Mouse (Mus musculus) liver, adult 2 months (tissue): ENCODE measurements at regions not wholly inside any gene's neighbourhood (a gene's known extent, or its start where the extent isn't known, plus 50 kb on each side); places are given as distances from the start of the nearest gene placed in this dataset.
A peak's percentile ranks its signal among the peaks of the same experiment; 100 is the strongest.

ENCODE experiments used
- DNase-seq: peaks from one replicate; pipeline ENCODE4 v3.0.0-alpha.2; 2011; ENCODE audit warnings: low read depth, low spot score; ENCODE audit errors: extremely low read depth
- H3K27ac ChIP-seq: fragments of 200-500 bp; replicated peaks from 2 replicates; pipeline ENCODE4 v1.5.1; 2012; ENCODE audit warnings: low read depth, mild to moderate bottlenecking, control low read depth, inconsistent platforms, low read length; ENCODE audit not compliant: insufficient read depth
- H3K27me3 ChIP-seq: fragments of 200-500 bp; 2 replicates; pipeline ENCODE4 v1.6.1; 2012; ENCODE audit warnings: mild to moderate bottlenecking, moderate library complexity, low read length, inconsistent platforms; ENCODE audit not compliant: control insufficient read depth, insufficient read depth
- H3K36me3 ChIP-seq: fragments of 200-500 bp; 2 replicates; pipeline ENCODE4 v1.6.1; 2012; ENCODE audit warnings: low read length, inconsistent platforms; ENCODE audit not compliant: control insufficient read depth, insufficient read depth
- H3K4me1 ChIP-seq: fragments of 200-500 bp; 2 replicates; pipeline ENCODE4 v1.6.1; 2011; ENCODE audit warnings: low read length; ENCODE audit not compliant: control insufficient read depth, insufficient read depth
- H3K4me3 ChIP-seq: fragments of 200-500 bp; 2 replicates; pipeline ENCODE4 v1.5.1; 2011; ENCODE audit warnings: low read depth, mild to moderate bottlenecking, control low read depth, low read length, moderate library complexity; ENCODE audit not compliant: insufficient read depth
- H3K79me2 ChIP-seq: fragments of 200-500 bp; 2 replicates; pipeline ENCODE4 v1.6.1; 2012; ENCODE audit warnings: inconsistent platforms, mild to moderate bottlenecking, low read length, moderate library complexity; ENCODE audit not compliant: control insufficient read depth, insufficient read depth
- H3K9ac ChIP-seq: fragments of 200-500 bp; 2 replicates; pipeline ENCODE4 v1.6.1; 2012; ENCODE audit warnings: low read depth, mild to moderate bottlenecking, control low read depth, inconsistent platforms, low read length
- CTCF ChIP-seq: fragments of 200-500 bp; IDR thresholded peaks from 2 replicates; pipeline ENCODE4 v1.5.1; 2011; ENCODE audit warnings: low read depth, low read length, control low read depth
- POLR2A ChIP-seq: fragments of 200-500 bp; IDR thresholded peaks from 2 replicates; pipeline ENCODE4 v1.6.1; 2011; ENCODE audit warnings: low read length, control low read depth; ENCODE audit not compliant: insufficient read depth; ENCODE audit errors: extremely low read depth
- WGBS: fragments of 180-500 bp; shearing (Covaris S2); methylation state at CpG from one replicate; pipeline ENCODE4 v1.1.7; 2018; 5-methylcytosine and 5-hydroxymethylcytosine counted together

DNA sequence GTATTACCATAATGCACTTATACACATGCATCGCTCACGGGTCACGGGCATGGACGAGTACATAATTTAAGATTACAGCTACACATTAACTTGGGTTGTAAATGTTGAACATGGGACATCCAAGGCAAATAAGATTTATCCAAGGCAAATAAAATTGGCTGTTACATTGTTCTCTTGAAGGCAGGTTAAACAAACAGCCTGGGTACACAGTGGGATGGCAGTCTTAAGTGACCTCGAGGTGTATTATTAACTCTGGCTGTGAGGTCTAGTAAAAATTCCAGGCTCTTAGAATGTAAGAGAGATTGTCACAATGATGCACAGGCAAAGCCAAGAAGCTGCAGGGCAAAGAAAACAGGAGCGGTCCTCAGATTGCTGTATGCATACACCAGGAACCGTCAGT is 599.6 kb upstream of the Fam19a5 start:
- H3K36me3 ChIP-seq: no peaks in the 10 kb centered on the region
- no peaks in the 10 kb centered on the region for H3K79me2 ChIP-seq
- DNase-seq: peak; percentile 47
- TF ChIP-seq POLR2A (no peak), CTCF (no peak)
- WGBS: 28% methylated on average over 7 of the region's 7 CpGs
- no peak overlapping the region for H3K4me3 ChIP-seq
- no peak overlapping the region for H3K9ac ChIP-seq
- H3K27me3 ChIP-seq: 0 out of 2 replicates have a peak, but pooled peaks cover 2% of the 10 kb centered on the region
- no peaks in the 10 kb centered on the region for H3K4me1 ChIP-seq
- no peak overlapping the region for H3K27ac ChIP-seq

DNA sequence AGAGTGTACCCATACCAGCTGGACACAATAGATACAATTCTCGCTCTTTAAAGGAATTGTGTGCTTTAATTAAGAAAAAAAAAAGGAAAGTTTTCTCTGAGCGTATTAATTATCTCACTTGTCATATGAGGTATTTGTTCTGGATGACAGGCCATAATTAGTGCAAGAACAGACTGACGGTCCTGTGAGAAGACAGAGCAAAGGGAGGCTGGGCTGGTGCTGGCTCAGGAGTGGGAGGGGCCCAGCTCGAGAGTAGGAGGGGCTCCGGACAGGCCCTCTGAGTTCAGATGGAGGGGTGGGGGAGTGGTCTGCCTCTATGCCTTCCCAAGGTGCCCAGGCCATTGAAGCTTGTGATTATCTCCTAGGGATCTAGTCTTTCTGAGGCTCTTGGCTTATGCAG is 591.5 kb upstream of the Fam19a5 start:
- no peak overlapping the region for H3K27ac ChIP-seq
- WGBS: 66% methylated on average over 5 of the region's 5 CpGs
- no peaks in the 10 kb centered on the region for H3K79me2 ChIP-seq
- H3K27me3 ChIP-seq: no peaks in the 10 kb centered on the region
- TF ChIP-seq CTCF (no peak), POLR2A (no peak)
- no peak overlapping the region for H3K9ac ChIP-seq
- no peak overlapping the region for H3K4me3 ChIP-seq
- H3K4me1 ChIP-seq: no peaks in the 10 kb centered on the region
- no peak for DNase-seq
- H3K36me3 ChIP-seq: no peaks in the 10 kb centered on the region

DNA sequence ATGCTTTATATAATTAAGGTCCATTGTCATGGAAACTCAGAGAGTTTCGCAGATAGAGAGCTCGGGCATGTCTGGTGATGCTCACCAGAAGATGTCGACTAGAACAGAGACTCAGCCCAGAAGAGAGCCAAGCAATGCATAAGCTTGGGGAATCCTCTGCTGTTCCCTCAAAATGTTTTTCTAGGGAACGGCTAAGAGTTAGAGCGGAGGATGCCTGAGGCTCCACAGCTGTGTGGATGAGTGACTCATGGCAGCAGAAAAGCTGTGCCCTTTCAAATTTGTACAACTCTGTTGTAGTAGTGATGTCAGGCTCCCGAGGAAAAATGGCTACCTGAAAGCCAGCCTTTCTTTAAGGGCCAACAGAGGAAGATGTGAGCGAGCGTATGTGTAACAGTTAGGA is 586.2 kb upstream of the Fam19a5 start:
- Histone ChIP-seq H3K27me3 (no peaks in the 10 kb centered on the region), H3K27ac (no peak overlapping the region), H3K79me2 (no peaks in the 10 kb centered on the region), H3K9ac (no peak overlapping the region), H3K36me3 (no peaks in the 10 kb centered on the region), H3K4me1 (no peaks in the 10 kb centered on the region), H3K4me3 (no peak overlapping the region)
- TF ChIP-seq POLR2A (no peak), CTCF (no peak)
- 83% methylated on average over 8 of the region's 8 CpGs for WGBS
- DNase-seq: no peak

DNA sequence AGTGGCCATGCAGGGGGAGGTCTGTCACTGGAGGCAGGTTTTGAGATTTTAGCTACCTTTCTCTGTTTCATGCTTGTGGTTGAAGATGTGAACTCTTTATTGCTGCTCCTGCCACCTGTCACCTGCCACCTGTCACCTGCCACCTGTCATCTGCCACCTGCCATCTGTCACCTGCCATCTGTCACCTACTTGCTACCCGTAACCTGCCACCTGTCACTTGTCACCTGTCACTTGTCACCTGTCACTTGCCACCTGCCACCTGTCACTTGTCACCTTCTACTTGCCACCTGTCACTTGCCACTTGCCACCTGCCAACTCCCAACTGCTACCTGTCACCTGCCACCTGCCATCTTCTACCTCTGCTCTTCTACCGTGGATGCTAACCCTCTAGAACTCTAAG is 581.2 kb upstream of the Fam19a5 start:
- Histone ChIP-seq H3K79me2 (no peaks in the 10 kb centered on the region), H3K36me3 (no peaks in the 10 kb centered on the region), H3K9ac (no peak overlapping the region), H3K27me3 (no peaks in the 10 kb centered on the region), H3K4me3 (no peak overlapping the region), H3K4me1 (no peaks in the 10 kb centered on the region), H3K27ac (no peak overlapping the region)
- TF ChIP-seq CTCF (no peak), POLR2A (no peak)
- 74% methylated on average over 2 of the region's 2 CpGs for WGBS
- no peak for DNase-seq

DNA sequence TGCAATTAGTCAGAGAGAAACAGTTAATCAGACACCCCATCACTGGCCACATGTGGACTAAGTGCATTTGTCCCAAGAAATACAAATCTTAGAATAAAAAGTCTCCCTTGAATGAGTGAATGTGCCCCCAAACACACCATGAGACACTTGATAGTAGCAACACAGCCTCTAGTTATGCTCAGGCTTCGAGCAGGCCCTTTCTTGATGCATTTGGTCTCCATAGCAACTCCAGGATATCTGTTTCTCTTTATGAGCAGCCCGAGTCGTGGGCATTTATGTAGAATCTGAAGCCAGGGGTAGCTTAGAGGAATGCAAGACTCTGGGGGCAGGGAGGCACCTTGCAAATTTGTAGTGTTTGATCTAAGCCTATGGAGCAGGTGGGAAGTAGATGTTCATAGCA is 580.6 kb upstream of the Fam19a5 start:
- no peak for TF ChIP-seq POLR2A
- no peak for TF ChIP-seq CTCF
- no peaks in the 10 kb centered on the region for H3K27me3 ChIP-seq
- no peaks in the 10 kb centered on the region for H3K4me1 ChIP-seq
- no peak overlapping the region for H3K9ac ChIP-seq
- H3K79me2 ChIP-seq: no peaks in the 10 kb centered on the region
- DNase-seq: no peak
- no peak overlapping the region for H3K27ac ChIP-seq
- H3K36me3 ChIP-seq: no peaks in the 10 kb centered on the region
- no peak overlapping the region for H3K4me3 ChIP-seq
- 60% methylated on average over 3 of the region's 3 CpGs for WGBS

DNA sequence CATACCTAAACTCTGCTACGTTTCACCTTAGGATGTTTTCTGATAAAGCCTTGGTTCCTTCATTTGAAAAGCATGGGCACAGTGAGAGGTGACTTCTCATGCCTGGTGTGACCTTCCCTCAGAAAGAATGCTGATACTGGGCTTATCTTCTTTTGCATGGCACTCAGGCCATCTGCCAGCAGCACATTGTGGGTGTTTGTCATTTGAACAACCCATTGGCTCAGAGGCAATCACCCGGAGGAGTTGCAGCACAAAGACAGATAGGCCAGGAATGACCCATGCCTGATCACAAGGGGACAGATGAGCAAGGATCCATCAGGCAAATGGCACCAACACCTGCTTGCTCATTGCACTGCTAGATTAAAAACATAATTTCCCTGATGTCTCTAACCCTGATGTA is 572.7 kb upstream of the Fam19a5 start:
- Histone ChIP-seq H3K36me3 (no peaks in the 10 kb centered on the region), H3K4me1 (no peaks in the 10 kb centered on the region), H3K79me2 (no peaks in the 10 kb centered on the region), H3K9ac (no peak overlapping the region), H3K27ac (no peak overlapping the region), H3K4me3 (no peak overlapping the region), H3K27me3 (no peaks in the 10 kb centered on the region)
- DNase-seq: no peak
- TF ChIP-seq POLR2A (no peak), CTCF (no peak)
- WGBS: 76% methylated on average over 2 of the region's 2 CpGs
